Mouse (Mus musculus) bone marrow macrophage, adult 2 months (primary cell): ENCODE results near the gene 1600012H06Rik. TPM values are rescaled to one million over a fixed set of nuclear protein-coding genes. Genes with fewer than 3 reads are reported as not detected.
"Not testable (repeated sequence)": the region's sequence is repeated elsewhere in the genome, so short reads cannot be mapped to it uniquely, and the experiment has no call there.

Experiments
- H3K27ac ChIP-seq: 2 replicates; pipeline ENCODE4 v1.5.1; 2012; ENCODE audit warnings: low read depth, low read length; ENCODE audit not compliant: insufficient read depth
- H3K4me1 ChIP-seq: 2 replicates; pipeline ENCODE4 v1.6.1; 2012; ENCODE audit warnings: low read length; ENCODE audit not compliant: control insufficient read depth, insufficient read depth
- H3K4me3 ChIP-seq: 2 replicates; pipeline ENCODE4 v1.5.1; 2012; ENCODE audit warnings: mild to moderate bottlenecking, low read length, moderate library complexity; ENCODE audit not compliant: insufficient read depth
- CTCF ChIP-seq: IDR thresholded peaks from 2 replicates; pipeline ENCODE4 v1.5.1; 2012; ENCODE audit warnings: low read depth, mild to moderate bottlenecking, low read length, moderate library complexity
- POLR2A ChIP-seq: IDR thresholded peaks from 2 replicates; pipeline ENCODE4 v1.6.1; 2012; ENCODE audit warnings: mild to moderate bottlenecking, low read depth, low read length, borderline replicate concordance
- polyA plus RNA-seq: library from polyadenylated mRNA; stranded (reverse); fragments of >200 nt; gene quantifications from 2 replicates; pipeline ENCODE4 v1.2.4, GENCODE M21; 2012; ENCODE audit not compliant: missing spikeins, insufficient read depth, insufficient read length

Gene 1600012H06Rik
- 39.2 and 42.5 TPM in 2 replicates for polyA plus RNA-seq

DNA sequence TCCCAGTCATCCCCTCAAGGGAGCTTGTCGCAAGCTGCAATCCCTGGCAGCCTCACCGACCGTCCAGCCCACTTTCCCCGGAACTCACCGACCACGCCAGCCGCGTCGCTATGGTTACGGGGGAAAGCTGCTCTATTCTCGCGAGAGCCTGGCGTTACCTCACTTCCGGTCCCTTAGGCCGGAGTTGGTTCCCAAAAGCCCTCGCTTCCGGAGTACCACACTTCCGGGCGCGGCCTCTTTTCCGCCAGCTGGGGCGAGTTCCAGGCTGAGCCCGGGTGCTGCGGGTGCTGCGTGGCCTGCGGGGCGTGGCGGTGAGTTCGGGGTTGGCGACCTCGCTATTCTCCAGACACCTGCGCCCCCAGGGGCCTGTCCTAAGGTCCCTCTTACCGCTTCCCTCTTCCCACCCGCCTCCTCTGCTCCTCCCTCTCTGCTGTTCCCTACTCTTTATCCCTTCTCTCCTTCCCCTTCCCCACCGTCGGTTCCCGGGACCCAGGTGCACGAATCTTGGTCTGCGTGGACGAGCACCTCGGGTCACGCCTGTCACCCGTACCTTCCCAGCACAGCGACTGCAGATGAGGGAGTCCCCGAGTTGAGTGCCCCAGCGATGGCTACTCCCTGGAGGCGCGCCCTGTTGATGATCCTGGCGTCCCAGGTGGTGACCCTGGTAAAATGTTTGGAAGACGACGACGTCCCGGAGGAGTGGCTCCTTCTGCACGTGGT is at the start of gene 1600012H06Rik, which contains the start of gene Wdr27:
Gene 1600012H06Rik, plus strand, starts transcription at position 176 of the 720 bp plus-strand sequence.
Gene Wdr27, minus strand, starts transcription at position 150 of the 720 bp plus-strand sequence.
- Histone ChIP-seq H3K4me1 (peaks cover 7% of the 10 kb centered on the region), H3K4me3 (peak within 1 kb of the TSS; percentile 85), H3K27ac (peak within 1 kb of the TSS; percentile 60)
- TF ChIP-seq CTCF, result no peak
- no peak for TF ChIP-seq POLR2A

DNA sequence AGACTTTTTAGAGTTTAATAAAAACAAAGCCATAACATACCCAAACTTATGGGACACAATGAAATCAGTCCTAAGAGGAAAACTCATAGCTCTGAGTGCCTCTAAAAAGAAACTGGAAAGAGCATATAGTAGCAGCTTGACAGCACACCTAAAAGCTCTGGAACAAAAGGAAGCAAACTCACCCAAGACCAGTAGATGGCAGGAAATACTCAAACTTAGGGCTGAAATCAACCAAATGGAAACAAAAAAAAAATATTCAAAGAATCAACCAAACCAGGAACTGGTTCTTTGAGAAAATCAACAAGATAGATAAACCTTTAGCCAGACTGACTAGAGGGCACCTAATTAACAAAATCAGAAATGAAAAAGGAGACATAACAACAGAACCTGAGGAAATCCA is 47.9 kb upstream of the 1600012H06Rik start:
- H3K4me3 ChIP-seq, H3K4me1 ChIP-seq, H3K27ac ChIP-seq: not testable (repeated sequence)

DNA sequence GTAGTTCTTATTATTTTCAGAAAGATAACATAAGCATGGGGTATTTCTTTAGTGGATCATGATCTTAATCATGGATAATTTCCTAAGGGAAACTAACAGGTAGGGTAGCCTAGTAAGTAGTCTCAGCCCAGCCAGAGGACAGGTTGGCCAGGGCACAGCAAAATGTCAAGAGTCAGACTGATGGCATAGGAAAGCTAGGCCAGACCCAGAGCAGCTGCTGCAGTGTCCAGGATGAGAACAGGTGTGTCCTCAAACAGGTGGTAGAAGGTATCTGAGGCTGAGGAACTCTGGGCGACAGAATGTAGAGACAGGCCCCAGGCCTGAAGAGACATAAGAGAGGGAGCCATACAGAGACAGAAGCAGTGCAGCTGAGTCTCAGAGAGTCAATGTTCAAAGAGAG is 44.0 kb upstream of the 1600012H06Rik start:
- Histone ChIP-seq H3K4me3 (no peak overlapping the region), H3K27ac (no peak overlapping the region), H3K4me1 (no peaks in the 10 kb centered on the region)
- TF ChIP-seq POLR2A (no peak), CTCF (no peak)

DNA sequence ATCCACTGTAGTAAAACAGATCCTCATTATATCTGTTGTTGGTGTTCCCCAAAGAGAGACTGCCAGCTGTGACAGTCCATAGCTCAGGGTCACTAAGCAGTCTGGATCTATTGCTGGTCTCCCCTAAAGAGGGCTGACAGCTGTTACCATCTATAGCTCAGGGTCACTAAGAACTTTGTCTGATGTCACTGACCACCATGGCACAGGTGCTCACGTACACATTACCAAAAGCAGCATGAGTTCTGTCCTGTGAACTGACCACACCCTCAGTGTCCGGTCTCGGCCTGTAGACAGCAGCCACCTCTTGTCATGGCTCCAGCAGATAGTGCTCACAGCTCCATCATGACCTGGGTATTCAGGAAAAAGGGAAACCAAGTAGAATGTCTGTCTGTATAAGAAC is 39.8 kb upstream of the 1600012H06Rik start:
- Histone ChIP-seq H3K27ac (no peak overlapping the region), H3K4me1 (no peaks in the 10 kb centered on the region), H3K4me3 (no peak overlapping the region)
- TF ChIP-seq POLR2A (no peak), CTCF (no peak)

DNA sequence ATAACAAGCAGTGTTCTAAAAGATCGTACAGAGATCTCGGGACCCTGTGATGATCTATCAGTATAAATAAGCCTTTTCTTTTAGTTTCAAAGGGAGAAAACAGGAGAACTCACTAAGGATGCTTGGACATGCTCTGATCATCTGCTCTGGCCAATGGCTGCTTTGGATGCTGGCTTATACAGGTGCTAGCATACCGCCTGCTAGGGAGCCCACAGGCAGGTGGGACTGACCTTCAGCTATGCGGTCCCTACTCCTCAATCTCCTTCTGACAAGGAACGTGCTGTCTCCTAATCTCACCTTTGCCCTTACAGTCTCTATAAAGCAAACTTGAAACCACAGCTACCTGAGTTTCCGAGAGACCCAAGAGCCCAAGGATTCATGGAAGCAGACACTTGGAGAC is 38.8 kb upstream of the 1600012H06Rik start:
- no peaks in the 10 kb centered on the region for H3K4me1 ChIP-seq
- no peak overlapping the region for H3K27ac ChIP-seq
- TF ChIP-seq CTCF (no peak), POLR2A (no peak)
- no peak overlapping the region for H3K4me3 ChIP-seq

DNA sequence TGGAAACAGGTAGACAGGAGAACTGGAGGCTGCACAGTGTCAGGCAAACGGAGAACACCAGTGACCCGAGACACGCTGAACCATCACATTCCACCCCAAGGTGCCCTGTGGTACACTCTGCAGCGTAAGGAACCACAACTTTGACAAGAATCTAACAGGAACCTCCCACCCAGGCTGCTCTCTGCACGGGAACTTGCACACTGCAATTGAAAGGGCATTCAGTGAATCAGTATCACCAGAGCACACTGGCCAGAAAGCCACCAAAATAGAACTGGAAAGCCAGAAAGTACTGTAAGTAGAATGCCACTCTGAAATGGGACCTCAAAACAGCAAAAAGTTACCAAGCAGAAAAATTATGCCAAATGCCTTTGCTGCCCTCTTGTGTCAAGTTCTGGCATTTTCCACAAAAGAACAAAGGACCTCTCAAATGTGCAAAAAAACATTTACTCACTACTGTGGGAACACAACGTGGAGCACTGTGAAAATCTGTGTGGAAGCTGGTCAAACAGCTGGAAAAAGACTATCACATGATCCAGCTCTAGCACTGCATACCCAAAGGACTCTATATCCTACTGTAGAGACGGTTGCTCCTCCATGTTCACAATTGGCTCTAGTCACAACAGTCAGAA is 38.2 kb upstream of the 1600012H06Rik start:
- no peak for TF ChIP-seq CTCF
- no peak for TF ChIP-seq POLR2A
- H3K4me1 ChIP-seq, result no peaks in the 10 kb centered on the region
- H3K27ac ChIP-seq, result no peak overlapping the region
- H3K4me3 ChIP-seq, result no peak overlapping the region

DNA sequence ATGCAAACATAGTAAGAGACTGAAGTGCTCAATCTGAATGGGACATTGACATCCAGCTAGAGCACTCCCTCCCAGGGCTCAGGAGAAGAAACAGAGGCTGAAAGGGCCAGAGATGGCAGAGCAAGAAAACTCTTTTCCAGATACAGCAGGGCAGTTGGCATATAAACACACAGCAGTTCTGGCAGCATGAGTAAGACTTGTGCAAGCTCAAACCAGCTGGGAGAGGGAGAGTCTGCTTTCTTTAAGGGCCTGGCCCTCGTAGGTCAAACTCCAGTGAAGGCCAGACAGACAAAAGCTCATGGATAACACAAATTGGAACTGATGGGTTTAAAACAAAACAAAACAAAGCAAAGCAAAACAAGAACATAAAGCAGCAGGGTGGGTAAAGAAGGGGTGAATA is 36.4 kb upstream of the 1600012H06Rik start:
- no peak overlapping the region for H3K27ac ChIP-seq
- no peak overlapping the region for H3K4me3 ChIP-seq
- TF ChIP-seq CTCF (no peak), POLR2A (no peak)
- no peaks in the 10 kb centered on the region for H3K4me1 ChIP-seq

DNA sequence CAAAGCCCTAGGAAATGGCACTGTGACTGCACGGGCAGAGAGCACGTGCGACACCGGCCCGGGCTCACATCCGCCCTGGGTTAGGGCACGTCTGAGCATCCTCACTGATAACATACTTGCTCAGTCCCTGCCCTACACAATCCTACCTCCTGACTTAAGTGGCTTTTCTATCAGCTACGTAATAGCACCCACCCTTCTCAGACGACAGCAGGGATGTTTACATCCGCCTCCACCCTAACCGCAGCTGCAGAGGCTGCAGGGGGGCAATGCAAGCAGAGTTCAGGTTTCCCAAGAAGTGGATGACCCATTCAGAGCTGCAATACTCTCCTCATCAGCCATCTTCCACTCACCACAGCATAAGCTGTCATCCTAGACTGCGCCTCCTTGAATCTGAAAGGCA is 35.8 kb upstream of the 1600012H06Rik start:
- H3K4me3 ChIP-seq, result no peak overlapping the region
- no peak for TF ChIP-seq POLR2A
- no peak for TF ChIP-seq CTCF
- H3K27ac ChIP-seq, result no peak overlapping the region
- H3K4me1 ChIP-seq, result no peaks in the 10 kb centered on the region

DNA sequence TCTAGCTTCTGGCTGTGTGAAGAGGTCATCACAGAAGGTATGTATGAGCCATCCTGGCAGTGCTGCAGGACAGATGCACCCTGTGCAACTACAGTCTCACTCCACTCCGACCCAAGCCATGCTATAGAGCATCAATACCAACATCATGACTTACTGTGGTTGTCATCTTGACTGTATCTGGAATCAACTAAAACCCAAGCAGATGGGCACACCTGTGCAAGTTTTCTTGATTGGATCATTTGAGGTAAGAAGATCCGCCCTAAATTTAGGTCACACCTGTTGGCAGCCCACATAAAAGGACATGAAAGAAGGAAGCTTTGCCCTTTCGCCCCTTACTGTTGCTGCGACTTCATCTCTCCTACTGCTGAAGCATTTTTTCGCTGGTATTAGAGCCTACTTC is 33.7 kb upstream of the 1600012H06Rik start:
- TF ChIP-seq POLR2A (no peak), CTCF (no peak)
- no peak overlapping the region for H3K4me3 ChIP-seq
- H3K27ac ChIP-seq, result no peak overlapping the region
- peaks cover 4% of the 10 kb centered on the region for H3K4me1 ChIP-seq

DNA sequence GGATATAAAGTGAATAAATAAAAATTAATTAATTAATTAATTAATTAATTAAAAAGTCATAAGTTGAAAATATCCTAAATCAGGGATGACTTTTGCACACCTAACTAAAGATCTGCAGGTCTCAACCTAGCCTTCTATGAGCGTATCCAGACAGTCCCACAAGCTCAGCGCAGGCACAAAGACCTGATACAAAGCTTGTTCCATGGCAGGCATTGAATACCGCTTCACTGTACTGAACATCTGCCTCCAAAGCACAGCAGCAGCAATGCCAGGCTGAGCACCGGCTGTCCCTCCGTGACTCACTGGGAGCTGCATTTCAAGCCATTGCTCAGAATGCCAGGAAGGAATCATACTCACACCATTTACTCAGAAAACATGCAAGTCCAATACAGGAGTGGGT is 32.2 kb upstream of the 1600012H06Rik start:
- Histone ChIP-seq H3K27ac (no peak overlapping the region), H3K4me1 (peaks cover 6% of the 10 kb centered on the region), H3K4me3 (no peak overlapping the region)
- TF ChIP-seq CTCF, result no peak
- TF ChIP-seq POLR2A, result no peak
